Mouse (Mus musculus): ENCODE data around the gene Coq8a.

DNA sequence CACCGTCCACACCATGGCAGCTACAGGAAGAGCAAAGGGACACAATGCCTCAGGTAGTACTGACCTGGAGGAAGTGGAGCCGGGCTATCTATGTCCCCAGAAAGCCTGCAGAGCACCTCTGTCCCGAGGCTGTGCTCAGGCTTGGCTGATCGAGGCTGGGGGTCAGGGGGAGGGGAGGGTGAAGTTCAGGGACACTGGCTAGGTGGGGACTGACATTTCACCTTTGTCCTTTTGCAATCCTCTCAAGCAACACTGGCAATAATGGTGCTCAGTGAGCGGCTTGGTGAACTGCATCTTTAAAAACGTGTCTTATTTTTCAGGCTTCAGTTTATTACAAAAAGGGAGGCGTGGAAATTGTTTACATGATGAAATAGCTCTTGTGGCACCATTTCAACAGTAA is 30.5 kb upstream of the Coq8a start:
- no peak for TF ChIP-seq USF1 (IDR thresholded peaks at IDR 0.05; ENCODE audit: low read depth, low read length)
- no peak for TF ChIP-seq GATA1 (IDR thresholded peaks at IDR 0.05; ENCODE audit: low read depth, low read length)
- TF ChIP-seq POLR2AphosphoS2 (IDR thresholded peaks at IDR 0.05; ENCODE audit: low read length) = no peak
- TF ChIP-seq TAL1 (IDR thresholded peaks at IDR 0.05; ENCODE audit: low read length) = no peak
- TF ChIP-seq POLR2A (IDR thresholded peaks at IDR 0.05; ENCODE audit: control insufficient read depth in 1 of 2, insufficient read depth in 1 of 2, low read depth in 1 of 2, low read length in 2 of 2, poor library complexity in 1 of 2) = no peak
- no peak for TF ChIP-seq JUND (IDR thresholded peaks at IDR 0.05; ENCODE audit: low read depth, low read length)
- no peak for TF ChIP-seq ZKSCAN1 (IDR thresholded peaks at IDR 0.05; ENCODE audit: low read depth, low read length)
- no peak for TF ChIP-seq RAD21 (IDR thresholded peaks at IDR 0.05; ENCODE audit: low read depth, low read length)
- TF ChIP-seq CTCF (IDR thresholded peaks at IDR 0.05 in 2 of 3, conservative IDR thresholded peaks at IDR 0.05 in 1 of 3; ENCODE audit: control insufficient read depth in 1 of 3, insufficient read depth in 1 of 3, low read depth in 2 of 3, low read length in 3 of 3, poor library complexity in 1 of 3, severe bottlenecking in 1 of 3) = no peak
- TF ChIP-seq MAX (IDR thresholded peaks at IDR 0.05; ENCODE audit: low read length) = no peak
